Mouse (Mus musculus) midbrain, embryonic 12.5 days (tissue): ENCODE measurements at regions not wholly inside any gene's neighbourhood (a gene's known extent, or its start where the extent isn't known, plus 50 kb on each side); places are given as distances from the start of the nearest gene placed in this dataset.
A peak's percentile ranks its signal among the peaks of the same experiment; 100 is the strongest.

ENCODE experiments used
- ATAC-seq: fragments of 200-750 bp; cut with Nextera tagmentation; 2 replicates; pipeline ENCODE4 v1.8.0; 2017; ENCODE audit warnings: low read depth, moderate TSS enrichment, moderate library complexity; ENCODE audit not compliant: low FRiP score
- H3K27ac ChIP-seq: fragments of 300-500 bp; sonication (generic); replicated peaks from 2 replicates; pipeline ENCODE4 v1.5.1; 2016; ENCODE audit warnings: mild to moderate bottlenecking
- H3K27me3 ChIP-seq: fragments of 300-500 bp; sonication (generic); 2 replicates; pipeline ENCODE4 v1.6.1; 2016; ENCODE audit warnings: mild to moderate bottlenecking
- H3K36me3 ChIP-seq: fragments of 300-500 bp; sonication (generic); 2 replicates; pipeline ENCODE4 v1.6.1; 2016
- H3K4me1 ChIP-seq: fragments of 300-500 bp; sonication (generic); 2 replicates; pipeline ENCODE4 v1.6.1; 2016
- H3K4me2 ChIP-seq: fragments of 300-500 bp; sonication (generic); replicated peaks from 2 replicates; pipeline ENCODE4 v1.6.1; 2016; ENCODE audit warnings: mild to moderate bottlenecking, moderate library complexity
- H3K4me3 ChIP-seq: fragments of 300-500 bp; sonication (generic); 2 replicates; pipeline ENCODE4 v1.5.1; 2016; ENCODE audit warnings: mild to moderate bottlenecking
- H3K9ac ChIP-seq: fragments of 300-500 bp; sonication (generic); replicated peaks from 2 replicates; pipeline ENCODE4 v1.6.1; 2016; ENCODE audit warnings: mild to moderate bottlenecking, moderate library complexity
- H3K9me3 ChIP-seq: fragments of 300-500 bp; sonication (generic); 2 replicates; pipeline ENCODE4 v1.6.1; 2016; ENCODE audit warnings: mild to moderate bottlenecking
- WGBS: fragments of 180-500 bp; shearing (Covaris S2); methylation state at CpG from one replicate; pipeline ENCODE4 v1.1.7; 2016; 5-methylcytosine and 5-hydroxymethylcytosine counted together

DNA sequence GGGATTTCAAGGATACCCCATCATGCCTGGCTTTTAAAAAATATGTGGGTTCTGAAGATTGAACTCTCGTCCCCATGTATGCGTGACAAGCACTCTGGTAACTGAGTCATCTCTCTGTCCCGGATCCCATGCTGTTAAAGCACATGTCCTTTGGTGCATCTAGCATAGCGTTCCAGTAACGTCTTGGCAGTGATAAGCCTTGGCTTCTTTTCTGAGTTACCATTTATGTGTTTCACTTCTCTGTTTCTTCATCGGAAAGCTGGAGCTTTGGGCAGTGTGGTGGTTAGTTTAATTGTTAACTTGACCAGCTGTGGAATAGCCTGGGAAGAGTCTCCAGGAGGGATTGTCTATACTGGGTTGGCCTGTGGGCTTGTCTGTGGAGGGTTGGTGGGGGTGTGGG is 115.7 kb upstream of the Cxcr4 start:
- H3K9me3 ChIP-seq = 0 out of 2 replicates have a peak, but pooled peaks cover 2% of the 10 kb centered on the region
- peaks cover 3% of the 10 kb centered on the region; the same call in 1 of the 2 replicates for H3K4me1 ChIP-seq
- H3K27me3 ChIP-seq = no peaks in the 10 kb centered on the region
- no peaks in the 10 kb centered on the region for H3K36me3 ChIP-seq
- H3K9ac ChIP-seq = no peak overlapping the region
- no peak overlapping the region for H3K4me2 ChIP-seq
- H3K27ac ChIP-seq = no peak overlapping the region
- WGBS = 93% methylated on average over 6 of the region's 6 CpGs
- H3K4me3 ChIP-seq = no peak overlapping the region
- no peak for ATAC-seq

- 79% methylated on average over 2 of the region's 2 CpGs for WGBS
- Histone ChIP-seq H3K27me3 (no peaks in the 10 kb centered on the region), H3K9me3 (0 out of 2 replicates have a peak, but pooled peaks cover 2% of the 10 kb centered on the region), H3K36me3 (no peaks in the 10 kb centered on the region), H3K9ac (no peak overlapping the region), H3K4me1 (no peaks in the 10 kb centered on the region), H3K4me3 (no peak overlapping the region), H3K4me2 (no peak overlapping the region), H3K27ac (no peak overlapping the region)
- ATAC-seq = no peak
Measured at GRCm38 (mm10) chr1:128706167-128706566, 114.1 kb upstream of the Cxcr4 start.

- Histone ChIP-seq H3K4me3 (no peak overlapping the region), H3K27me3 (no peaks in the 10 kb centered on the region), H3K4me2 (no peak overlapping the region), H3K9me3 (0 out of 2 replicates have a peak, but pooled peaks cover 2% of the 10 kb centered on the region), H3K36me3 (no peaks in the 10 kb centered on the region), H3K4me1 (no peaks in the 10 kb centered on the region), H3K9ac (no peak overlapping the region), H3K27ac (no peak overlapping the region)
- no peak for ATAC-seq
- 84% methylated on average over 3 of the region's 3 CpGs for WGBS
Measured at GRCm38 (mm10) chr1:128705071-128705503, 113.0 kb upstream of the Cxcr4 start.

DNA sequence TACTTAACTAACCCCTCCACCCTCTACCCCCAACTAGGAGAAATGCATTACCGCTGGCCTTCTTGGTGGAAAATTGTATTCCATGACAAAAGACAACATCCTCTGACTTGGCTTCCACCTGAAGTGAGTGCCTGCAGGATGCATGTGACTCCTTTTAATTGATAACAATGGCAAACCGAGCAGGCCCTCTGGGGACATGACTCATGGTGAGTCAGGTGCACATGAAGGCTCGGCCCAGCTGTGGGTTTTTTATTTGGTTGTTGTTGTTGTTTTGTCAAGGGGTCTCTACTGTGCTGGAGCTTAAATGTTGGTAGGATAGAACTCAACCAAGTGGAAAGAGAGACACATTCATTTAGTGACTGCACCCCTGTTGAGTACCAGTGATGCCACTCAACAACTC is 109.2 kb upstream of the Cxcr4 start:
- WGBS = 66% methylated on average over 3 of the region's 3 CpGs
- Histone ChIP-seq H3K36me3 (no peaks in the 10 kb centered on the region), H3K4me3 (no peak overlapping the region), H3K27me3 (no peaks in the 10 kb centered on the region), H3K4me1 (no peaks in the 10 kb centered on the region), H3K27ac (no peak overlapping the region), H3K9me3 (no peaks in the 10 kb centered on the region), H3K9ac (no peak overlapping the region), H3K4me2 (no peak overlapping the region)
- ATAC-seq = no peak

- Histone ChIP-seq H3K9me3 (no peaks in the 10 kb centered on the region), H3K27ac (no peak overlapping the region), H3K36me3 (no peaks in the 10 kb centered on the region), H3K4me3 (no peak overlapping the region), H3K27me3 (no peaks in the 10 kb centered on the region), H3K4me2 (no peak overlapping the region), H3K9ac (no peak overlapping the region), H3K4me1 (no peaks in the 10 kb centered on the region)
- ATAC-seq = no peak
- 87% methylated on average over 4 of the region's 4 CpGs for WGBS
Measured at GRCm38 (mm10) chr1:128697962-128698361, 105.9 kb upstream of the Cxcr4 start.

DNA sequence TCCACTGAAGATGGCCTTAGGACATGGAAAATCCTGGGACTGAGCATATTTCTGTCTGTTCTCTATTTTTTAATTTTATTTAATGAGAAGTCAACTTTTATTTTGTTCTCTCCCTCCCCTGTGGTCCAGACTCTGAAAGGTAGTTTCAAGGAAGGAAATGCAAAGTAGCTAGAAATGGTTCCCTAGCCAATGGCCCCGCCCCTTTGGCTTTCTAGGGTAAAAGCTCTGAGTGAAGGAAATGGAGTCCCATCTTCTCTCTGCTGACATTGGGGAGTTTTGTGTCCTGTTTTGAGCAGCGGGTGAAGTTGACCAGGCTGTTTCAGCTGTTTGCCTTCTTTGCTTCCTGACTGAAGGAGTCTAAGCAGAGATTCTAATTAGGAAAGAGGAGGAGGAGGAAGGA is 103.8 kb upstream of the Cxcr4 start:
- no peaks in the 10 kb centered on the region for H3K9me3 ChIP-seq
- 93% methylated on average over 2 of the region's 2 CpGs for WGBS
- no peak overlapping the region for H3K27ac ChIP-seq
- H3K4me1 ChIP-seq = peaks cover 10% of the 10 kb centered on the region
- H3K9ac ChIP-seq = no peak overlapping the region
- no peak overlapping the region for H3K4me2 ChIP-seq
- no peak overlapping the region for H3K4me3 ChIP-seq
- H3K27me3 ChIP-seq = no peaks in the 10 kb centered on the region
- no peaks in the 10 kb centered on the region for H3K36me3 ChIP-seq
- ATAC-seq = no peak

DNA sequence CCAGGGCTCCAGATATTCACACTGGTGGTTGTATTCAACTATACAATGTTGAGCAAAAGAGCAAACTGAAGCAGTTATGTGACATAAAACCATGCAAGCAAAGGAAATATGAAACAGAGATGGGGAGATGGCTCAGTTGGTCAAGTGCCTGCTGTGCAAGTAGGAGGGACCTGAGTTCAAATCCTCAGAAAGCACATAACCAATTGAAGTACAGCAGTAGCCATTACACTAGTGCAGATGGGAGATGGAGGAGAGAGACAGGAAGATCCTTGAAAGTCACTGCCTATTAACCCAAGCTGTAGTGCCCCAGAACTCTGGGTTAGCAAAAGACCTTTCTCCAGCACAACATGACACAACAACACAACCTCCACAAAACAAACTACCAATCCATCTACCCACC is 100.7 kb upstream of the Cxcr4 start:
- no peak for ATAC-seq
- Histone ChIP-seq H3K9ac (no peak overlapping the region), H3K4me3 (no peak overlapping the region), H3K27me3 (peaks cover 10% of the 10 kb centered on the region), H3K27ac (no peak overlapping the region; the same call in 1 of the 2 replicates), H3K4me1 (peaks cover 16% of the 10 kb centered on the region), H3K36me3 (no peaks in the 10 kb centered on the region), H3K4me2 (no peak overlapping the region), H3K9me3 (no peaks in the 10 kb centered on the region)

DNA sequence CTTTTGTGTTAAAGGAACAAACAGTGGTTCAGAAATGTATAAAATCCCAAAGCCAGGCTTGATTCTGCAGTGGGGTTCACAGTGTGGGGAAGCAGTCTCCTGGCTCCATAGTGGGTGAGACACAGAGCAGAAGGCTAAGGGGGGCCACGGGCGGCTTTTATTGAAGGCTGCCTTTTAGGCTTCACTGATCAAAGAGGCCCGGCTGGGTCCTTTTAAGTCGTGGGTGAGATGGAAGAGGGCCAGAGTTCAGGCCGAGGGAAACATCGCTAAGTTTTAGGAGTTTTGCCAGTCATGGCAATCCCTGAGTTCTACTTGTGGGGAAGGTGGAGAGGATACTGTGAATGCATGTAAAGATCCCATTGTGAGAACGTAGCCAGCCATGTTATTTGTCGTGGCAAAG is 100.2 kb upstream of the Cxcr4 start:
- H3K9ac ChIP-seq = no peak overlapping the region
- peak; percentile 61 for ATAC-seq
- H3K9me3 ChIP-seq = no peaks in the 10 kb centered on the region
- H3K4me2 ChIP-seq = no peak overlapping the region
- peak overlapping the region; percentile 52; the same call in 1 of the 2 replicates for H3K27ac ChIP-seq
- H3K4me1 ChIP-seq = peaks cover 21% of the 10 kb centered on the region
- WGBS = 10% methylated on average over 8 of the region's 8 CpGs
- H3K4me3 ChIP-seq = no peak overlapping the region
- no peaks in the 10 kb centered on the region for H3K36me3 ChIP-seq
- peaks cover 10% of the 10 kb centered on the region for H3K27me3 ChIP-seq

- H3K9ac ChIP-seq = no peak overlapping the region
- H3K4me2 ChIP-seq = peak overlapping the region; percentile 13; the same call in 1 of the 2 replicates
- peaks cover 42% of the 10 kb centered on the region for H3K4me1 ChIP-seq
- H3K9me3 ChIP-seq = no peaks in the 10 kb centered on the region
- H3K27ac ChIP-seq = peak overlapping the region; percentile 76
- peaks cover 10% of the 10 kb centered on the region for H3K27me3 ChIP-seq
- H3K4me3 ChIP-seq = no peak overlapping the region
- peak; percentile 89 for ATAC-seq
- 3% methylated on average over 9 of the region's 9 CpGs for WGBS
- no peaks in the 10 kb centered on the region for H3K36me3 ChIP-seq
Measured at GRCm38 (mm10) chr1:128687236-128687927, 95.3 kb upstream of the Cxcr4 start.

DNA sequence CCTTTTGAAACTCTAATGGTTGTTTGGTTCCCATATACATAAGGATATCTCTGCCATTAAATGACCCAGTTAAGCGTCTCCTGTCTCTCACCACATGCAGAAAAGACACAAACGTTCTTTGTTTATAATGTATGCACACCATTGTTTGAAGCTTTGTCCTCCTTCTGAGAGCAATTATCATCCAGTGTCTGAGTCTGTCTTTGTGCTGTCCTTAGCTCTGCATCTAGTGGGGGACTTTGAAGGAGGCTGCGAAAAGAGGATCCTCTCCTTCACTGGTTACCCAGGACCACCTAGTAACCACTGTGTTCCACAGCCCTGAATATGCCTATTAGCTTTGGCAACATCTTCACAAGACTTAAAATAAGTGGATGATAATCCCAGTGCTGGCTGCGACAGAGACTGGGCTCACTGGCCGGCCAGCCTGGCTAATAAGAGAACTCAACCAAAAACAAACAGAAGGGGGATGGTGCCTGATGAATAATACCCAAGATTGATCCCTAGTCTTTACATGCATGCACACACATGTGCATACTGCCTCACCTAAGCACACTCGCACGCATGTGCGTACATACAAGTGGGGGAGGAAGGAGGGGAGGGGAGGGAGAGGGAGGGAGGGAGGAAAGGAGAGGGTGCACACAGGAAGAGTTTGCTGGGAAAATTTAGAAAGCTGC is 93.5 kb upstream of the Cxcr4 start:
- Histone ChIP-seq H3K4me1 (peaks cover 38% of the 10 kb centered on the region), H3K9me3 (no peaks in the 10 kb centered on the region), H3K27ac (peak overlapping the region; percentile 72), H3K4me3 (no peak overlapping the region), H3K4me2 (no peak overlapping the region), H3K27me3 (peaks cover 10% of the 10 kb centered on the region), H3K36me3 (no peaks in the 10 kb centered on the region), H3K9ac (no peak overlapping the region)
- ATAC-seq = peak; percentile 35; the same call in 1 of the 2 replicates
- 26% methylated on average over 8 of the region's 8 CpGs for WGBS

DNA sequence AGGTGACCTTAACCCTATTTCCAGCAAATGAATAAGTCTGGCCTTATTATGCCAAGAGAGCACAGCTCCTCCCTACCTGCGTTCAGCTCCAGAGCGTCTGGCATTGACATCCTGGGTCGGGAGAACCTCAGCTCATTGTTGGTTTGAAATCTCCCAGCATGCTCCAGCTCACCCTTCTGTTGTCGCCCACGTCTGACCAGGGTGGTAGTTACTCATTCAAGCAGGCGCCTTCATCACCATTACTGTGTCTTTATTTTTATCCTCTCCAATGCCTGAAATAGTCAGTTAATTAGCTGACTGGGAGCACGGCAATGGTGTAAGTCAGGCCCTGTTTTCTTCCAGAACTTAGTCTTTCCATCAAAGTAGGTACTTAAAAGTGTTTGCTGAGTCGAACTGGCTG is 90.8 kb upstream of the Cxcr4 start:
- H3K36me3 ChIP-seq = no peaks in the 10 kb centered on the region
- WGBS = 68% methylated on average over 8 of the region's 8 CpGs
- H3K9ac ChIP-seq = no peak overlapping the region
- no peaks in the 10 kb centered on the region for H3K9me3 ChIP-seq
- H3K27ac ChIP-seq = no peak overlapping the region
- ATAC-seq = no peak
- no peak overlapping the region for H3K4me3 ChIP-seq
- no peaks in the 10 kb centered on the region for H3K27me3 ChIP-seq
- no peak overlapping the region for H3K4me2 ChIP-seq
- H3K4me1 ChIP-seq = peaks cover 48% of the 10 kb centered on the region

GRCm38 (mm10) chr1:128681261-128681660 is 89.2 kb upstream of the Cxcr4 start:
- 68% methylated on average over 4 of the region's 4 CpGs for WGBS
- no peak overlapping the region for H3K27ac ChIP-seq

More at GRCm38 (mm10) chr1:128681261-128681660, 89.2 kb upstream of the Cxcr4 start:
- ATAC-seq = no peak
- Histone ChIP-seq H3K9me3 (no peaks in the 10 kb centered on the region), H3K4me2 (no peak overlapping the region), H3K4me3 (no peak overlapping the region), H3K4me1 (peaks cover 31% of the 10 kb centered on the region), H3K9ac (no peak overlapping the region), H3K36me3 (no peaks in the 10 kb centered on the region), H3K27me3 (no peaks in the 10 kb centered on the region)
